Mouse (Mus musculus): Measurements from ENCODE around the gene Ankmy1. TPM values are rescaled to one million over a fixed set of nuclear protein-coding genes. Genes with fewer than 3 reads are reported as not detected.

The Ankmy1 gene
- polyA plus RNA-seq, 1 experiment from 2014 or later: 1.6 TPM

GRCm38 (mm10) chr1:92935054-92935962, 32.6 kb upstream of the Ankmy1 start:
- DNase-seq (peak; percentile 69), ATAC-seq (ENCODE audit: low FRiP score, low TSS enrichment) (no peak)
- Histone ChIP-seq H3K36me3 (ENCODE audit: control insufficient read depth, insufficient read depth, low read length) (peaks cover 28% of the 10 kb centered on the region), H3K9me3 (ENCODE audit: control insufficient read depth, low read length) (no peaks in the 10 kb centered on the region; the same call in 1 of the 2 replicates), H3K4me2 (ENCODE audit: low read length) (peak overlapping the region; percentile 95), H3K4me3 (replicated peaks; ENCODE audit: low read depth, low read length) (peak overlapping the region; percentile 81), H3K9ac (replicated peaks; ENCODE audit: low read length) (peak overlapping the region; percentile 76), H3K27me3 (ENCODE audit: control insufficient read depth, insufficient read depth, low read length) (no peaks in the 10 kb centered on the region), H3K27ac (replicated peaks; ENCODE audit: low read depth, low read length) (peak overlapping the region; percentile 98), H3K4me1 (ENCODE audit: control insufficient read depth, insufficient read depth, low read length) (peaks cover 24% of the 10 kb centered on the region)
- 17% methylated on average over 10 of the region's 10 CpGs for WGBS

GRCm38 (mm10) chr1:92934182-92934827, 31.6 kb upstream of the Ankmy1 start, which contains the start of gene Capn10:
Gene Capn10 (plus strand): TSS chr1:92934376.
- peaks cover 24% of the 10 kb centered on the region for H3K4me1 ChIP-seq (ENCODE audit: control insufficient read depth, insufficient read depth, low read length)
- under 1% methylated on average over 45 of the region's 45 CpGs for WGBS
- peak within 1 kb of the TSS; percentile 76 for H3K9ac ChIP-seq (replicated peaks; ENCODE audit: low read length)

GRCm38 (mm10) chr1:92933611-92934010, 30.9 kb upstream of the Ankmy1 start:
- peaks cover 24% of the 10 kb centered on the region for H3K4me1 ChIP-seq (ENCODE audit: control insufficient read depth, insufficient read depth, low read length)
- ATAC-seq (ENCODE audit: low FRiP score, low TSS enrichment): no peak
- no peaks in the 10 kb centered on the region; the same call in 1 of the 2 replicates for H3K9me3 ChIP-seq (ENCODE audit: control insufficient read depth, low read length)
- peak overlapping the region; percentile 98 for H3K27ac ChIP-seq (replicated peaks; ENCODE audit: low read depth, low read length)
- 79% methylated on average over 4 of the region's 4 CpGs for WGBS
- H3K27me3 ChIP-seq (ENCODE audit: control insufficient read depth, insufficient read depth, low read length): no peaks in the 10 kb centered on the region
- peak overlapping the region; percentile 76 for H3K9ac ChIP-seq (replicated peaks; ENCODE audit: low read length)
- peaks cover 11% of the 10 kb centered on the region for H3K36me3 ChIP-seq (ENCODE audit: control insufficient read depth, insufficient read depth, low read length)
- no peak for DNase-seq
- H3K4me3 ChIP-seq (replicated peaks; ENCODE audit: low read depth, low read length): peak overlapping the region; percentile 81
- H3K4me2 ChIP-seq (ENCODE audit: low read length): peak overlapping the region; percentile 95

More at GRCm38 (mm10) chr1:92934182-92934827, 31.6 kb upstream of the Ankmy1 start, which contains the start of gene Capn10:
- Histone ChIP-seq H3K9me3 (ENCODE audit: control insufficient read depth, low read length) (no peaks in the 10 kb centered on the region; the same call in 1 of the 2 replicates), H3K4me2 (ENCODE audit: low read length) (peak within 1 kb of the TSS; percentile 95), H3K4me3 (replicated peaks; ENCODE audit: low read depth, low read length) (peak within 1 kb of the TSS; percentile 81), H3K27ac (replicated peaks; ENCODE audit: low read depth, low read length) (peak within 1 kb of the TSS; percentile 98), H3K27me3 (ENCODE audit: control insufficient read depth, insufficient read depth, low read length) (no peaks in the 10 kb centered on the region), H3K36me3 (ENCODE audit: control insufficient read depth, insufficient read depth, low read length) (peaks cover 18% of the 10 kb centered on the region)
- ATAC-seq (ENCODE audit: low FRiP score, low TSS enrichment): peak; percentile 100
- peak; percentile 98 for DNase-seq

GRCm38 (mm10) chr1:92930171-92930706, 27.5 kb upstream of the Ankmy1 start:
- Histone ChIP-seq H3K4me2 (ENCODE audit: low read length) (no peak overlapping the region), H3K27ac (replicated peaks; ENCODE audit: low read depth, low read length) (no peak overlapping the region), H3K4me1 (ENCODE audit: control insufficient read depth, insufficient read depth, low read length) (peaks cover 4% of the 10 kb centered on the region; the same call in 1 of the 2 replicates), H3K9me3 (ENCODE audit: control insufficient read depth, low read length) (no peaks in the 10 kb centered on the region; the same call in 1 of the 2 replicates), H3K4me3 (replicated peaks; ENCODE audit: low read depth, low read length) (no peak overlapping the region), H3K27me3 (ENCODE audit: control insufficient read depth, insufficient read depth, low read length) (no peaks in the 10 kb centered on the region), H3K9ac (replicated peaks; ENCODE audit: low read length) (no peak overlapping the region), H3K36me3 (ENCODE audit: control insufficient read depth, insufficient read depth, low read length) (no peaks in the 10 kb centered on the region)
- 23% methylated on average over 1 of the region's 1 CpGs for WGBS
- DNase-seq: no peak
- no peak for ATAC-seq (ENCODE audit: low FRiP score, low TSS enrichment)

- Histone ChIP-seq H3K4me2 (ENCODE audit: low read length) (no peak overlapping the region), H3K27ac (replicated peaks; ENCODE audit: low read depth, low read length) (no peak overlapping the region), H3K36me3 (ENCODE audit: control insufficient read depth, insufficient read depth, low read length) (peaks cover 48% of the 10 kb centered on the region), H3K4me1 (ENCODE audit: control insufficient read depth, insufficient read depth, low read length) (no peaks in the 10 kb centered on the region), H3K4me3 (replicated peaks; ENCODE audit: low read depth, low read length) (no peak overlapping the region), H3K9me3 (ENCODE audit: control insufficient read depth, low read length) (no peaks in the 10 kb centered on the region), H3K9ac (replicated peaks; ENCODE audit: low read length) (no peak overlapping the region), H3K27me3 (ENCODE audit: control insufficient read depth, insufficient read depth, low read length) (no peaks in the 10 kb centered on the region)
- WGBS: 88% methylated on average over 4 of the region's 4 CpGs
- DNase-seq (no peak), ATAC-seq (ENCODE audit: low FRiP score, low TSS enrichment) (no peak)
Observed at GRCm38 (mm10) chr1:92921496-92921895, 18.8 kb upstream of the Ankmy1 start.

GRCm38 (mm10) chr1:92920474-92921200, 17.9 kb upstream of the Ankmy1 start:
- Histone ChIP-seq H3K27me3 (ENCODE audit: control insufficient read depth, insufficient read depth, low read length) (no peaks in the 10 kb centered on the region), H3K4me1 (ENCODE audit: control insufficient read depth, insufficient read depth, low read length) (no peaks in the 10 kb centered on the region), H3K4me2 (ENCODE audit: low read length) (no peak overlapping the region), H3K9ac (replicated peaks; ENCODE audit: low read length) (no peak overlapping the region), H3K27ac (replicated peaks; ENCODE audit: low read depth, low read length) (no peak overlapping the region), H3K9me3 (ENCODE audit: control insufficient read depth, low read length) (no peaks in the 10 kb centered on the region), H3K36me3 (ENCODE audit: control insufficient read depth, insufficient read depth, low read length) (peaks cover 57% of the 10 kb centered on the region), H3K4me3 (replicated peaks; ENCODE audit: low read depth, low read length) (no peak overlapping the region)
- no peak for DNase-seq
- WGBS: 88% methylated on average over 7 of the region's 7 CpGs
- no peak for ATAC-seq (ENCODE audit: low FRiP score, low TSS enrichment)

GRCm38 (mm10) chr1:92919775-92920174, 17.1 kb upstream of the Ankmy1 start:
- H3K27me3 ChIP-seq (ENCODE audit: control insufficient read depth, insufficient read depth, low read length): no peaks in the 10 kb centered on the region
- ATAC-seq (ENCODE audit: low FRiP score, low TSS enrichment): no peak
- no peak overlapping the region for H3K27ac ChIP-seq (replicated peaks; ENCODE audit: low read depth, low read length)
- no peaks in the 10 kb centered on the region for H3K9me3 ChIP-seq (ENCODE audit: control insufficient read depth, low read length)
- H3K36me3 ChIP-seq (ENCODE audit: control insufficient read depth, insufficient read depth, low read length): peaks cover 65% of the 10 kb centered on the region
- 86% methylated on average over 12 of the region's 12 CpGs for WGBS
- no peak overlapping the region for H3K4me2 ChIP-seq (ENCODE audit: low read length)
- H3K4me3 ChIP-seq (replicated peaks; ENCODE audit: low read depth, low read length): no peak overlapping the region
- no peak overlapping the region for H3K9ac ChIP-seq (replicated peaks; ENCODE audit: low read length)
- DNase-seq: no peak
- no peaks in the 10 kb centered on the region for H3K4me1 ChIP-seq (ENCODE audit: control insufficient read depth, insufficient read depth, low read length)

- WGBS: 97% methylated on average over 11 of the region's 11 CpGs
- Histone ChIP-seq H3K9me3 (ENCODE audit: control insufficient read depth, low read length) (no peaks in the 10 kb centered on the region), H3K27ac (replicated peaks; ENCODE audit: low read depth, low read length) (no peak overlapping the region), H3K4me2 (ENCODE audit: low read length) (no peak overlapping the region), H3K9ac (replicated peaks; ENCODE audit: low read length) (no peak overlapping the region), H3K36me3 (ENCODE audit: control insufficient read depth, insufficient read depth, low read length) (peaks cover 71% of the 10 kb centered on the region), H3K4me3 (replicated peaks; ENCODE audit: low read depth, low read length) (no peak overlapping the region), H3K4me1 (ENCODE audit: control insufficient read depth, insufficient read depth, low read length) (no peaks in the 10 kb centered on the region), H3K27me3 (ENCODE audit: control insufficient read depth, insufficient read depth, low read length) (no peaks in the 10 kb centered on the region)
- DNase-seq (no peak), ATAC-seq (ENCODE audit: low FRiP score, low TSS enrichment) (no peak)
Observed at GRCm38 (mm10) chr1:92919151-92919550, 16.4 kb upstream of the Ankmy1 start.
